Mouse (Mus musculus): Measurements from ENCODE around the gene Slc47a1.

Gene Slc47a1

GRCm38 (mm10) chr11:61368668-61369067 lies 9.5 kb downstream of the Slc47a1 start:
- DNase-seq (ENCODE audit: low spot score), result no peak

- DNase-seq (ENCODE audit: low spot score), result no peak
Observed at GRCm38 (mm10) chr11:61366517-61367273, 11.4 kb downstream of the Slc47a1 start.

- DNase-seq (ENCODE audit: low spot score), result no peak
Observed at GRCm38 (mm10) chr11:61365938-61366337, 12.2 kb downstream of the Slc47a1 start.

GRCm38 (mm10) chr11:61364096-61364495 lies 14.0 kb downstream of the Slc47a1 start:
- no peak for DNase-seq (ENCODE audit: low spot score)

GRCm38 (mm10) chr11:61361515-61362190 lies 16.5 kb downstream of the Slc47a1 start:
- no peak for DNase-seq (ENCODE audit: low spot score)

GRCm38 (mm10) chr11:61356600-61356999 lies 21.5 kb downstream of the Slc47a1 start:
- no peak for DNase-seq (ENCODE audit: low spot score)

GRCm38 (mm10) chr11:61356111-61356510 lies 22.0 kb downstream of the Slc47a1 start:
- DNase-seq (ENCODE audit: low spot score), result no peak

GRCm38 (mm10) chr11:61355351-61355750 lies 22.8 kb downstream of the Slc47a1 start:
- peak; percentile 63 for DNase-seq (ENCODE audit: low spot score)

- no peak for DNase-seq (ENCODE audit: low spot score)
Observed at GRCm38 (mm10) chr11:61354346-61354745, 23.8 kb downstream of the Slc47a1 start.

- no peak for DNase-seq (ENCODE audit: low spot score)
Observed at GRCm38 (mm10) chr11:61353038-61353437, 25.1 kb downstream of the Slc47a1 start.

GRCm38 (mm10) chr11:61352138-61352651 lies 25.9 kb downstream of the Slc47a1 start:
- peak; percentile 39 for DNase-seq (ENCODE audit: low spot score)

GRCm38 (mm10) chr11:61349337-61349736 lies 28.8 kb downstream of the Slc47a1 start:
- peak; percentile 77 for DNase-seq (ENCODE audit: low spot score)

GRCm38 (mm10) chr11:61346133-61346532 lies 32.0 kb downstream of the Slc47a1 start:
- peak; percentile 53 for DNase-seq (ENCODE audit: low spot score)

GRCm38 (mm10) chr11:61342505-61343420 lies 35.4 kb downstream of the Slc47a1 start, which contains the start of gene Slc47a2:
Slc47a2 (minus strand) TSS chr11:61342860.
- peak; percentile 82 for DNase-seq (ENCODE audit: low spot score)

- DNase-seq (ENCODE audit: low spot score), result no peak
Observed at GRCm38 (mm10) chr11:61341971-61342370, 36.2 kb downstream of the Slc47a1 start.

GRCm38 (mm10) chr11:61341233-61341632 lies 36.9 kb downstream of the Slc47a1 start:
- no peak for DNase-seq (ENCODE audit: low spot score)

- DNase-seq (ENCODE audit: low spot score), result no peak
Observed at GRCm38 (mm10) chr11:61340374-61340773, 37.8 kb downstream of the Slc47a1 start.

- DNase-seq (ENCODE audit: low spot score), result no peak
Observed at GRCm38 (mm10) chr11:61337586-61337985, 40.6 kb downstream of the Slc47a1 start.

- DNase-seq (ENCODE audit: low spot score), result no peak
Observed at GRCm38 (mm10) chr11:61320904-61321687, 57.0 kb downstream of the Slc47a1 start.

- no peak for DNase-seq (ENCODE audit: low spot score)
Observed at GRCm38 (mm10) chr11:61319923-61320567, 58.1 kb downstream of the Slc47a1 start.

Measured in retina, embryonic 14.5 days (tissue).